Mouse (Mus musculus): ENCODE data around the gene Myocos.
"Not testable (repeated sequence)": the region's sequence is repeated elsewhere in the genome, so short reads cannot be mapped to it uniquely, and the experiment has no call there.

Myocos gene

DNA sequence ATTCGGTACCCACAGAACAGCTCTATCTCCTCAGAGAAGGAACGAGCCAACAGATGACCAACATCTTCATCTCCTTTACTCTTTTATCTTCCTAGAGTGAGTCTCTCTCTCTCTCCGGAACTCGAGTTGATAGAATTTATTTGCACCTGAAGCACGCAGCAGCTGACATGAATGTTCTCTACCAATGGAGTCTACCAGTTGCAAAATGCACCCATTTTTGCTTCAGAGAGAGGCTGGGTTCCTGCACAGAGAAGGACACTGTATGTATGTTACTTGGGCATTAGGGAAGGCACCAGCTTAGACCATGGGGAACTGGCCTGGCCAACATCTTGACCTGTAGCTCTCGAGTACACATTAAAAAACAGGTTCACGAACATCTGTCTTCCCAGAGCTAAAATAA, at the start of gene Myocos:
Gene Myocos, minus strand, starts transcription at position 101 of the 400 bp plus-strand sequence.
- DNase-seq (ENCODE audit: low spot score), result no peak

DNA sequence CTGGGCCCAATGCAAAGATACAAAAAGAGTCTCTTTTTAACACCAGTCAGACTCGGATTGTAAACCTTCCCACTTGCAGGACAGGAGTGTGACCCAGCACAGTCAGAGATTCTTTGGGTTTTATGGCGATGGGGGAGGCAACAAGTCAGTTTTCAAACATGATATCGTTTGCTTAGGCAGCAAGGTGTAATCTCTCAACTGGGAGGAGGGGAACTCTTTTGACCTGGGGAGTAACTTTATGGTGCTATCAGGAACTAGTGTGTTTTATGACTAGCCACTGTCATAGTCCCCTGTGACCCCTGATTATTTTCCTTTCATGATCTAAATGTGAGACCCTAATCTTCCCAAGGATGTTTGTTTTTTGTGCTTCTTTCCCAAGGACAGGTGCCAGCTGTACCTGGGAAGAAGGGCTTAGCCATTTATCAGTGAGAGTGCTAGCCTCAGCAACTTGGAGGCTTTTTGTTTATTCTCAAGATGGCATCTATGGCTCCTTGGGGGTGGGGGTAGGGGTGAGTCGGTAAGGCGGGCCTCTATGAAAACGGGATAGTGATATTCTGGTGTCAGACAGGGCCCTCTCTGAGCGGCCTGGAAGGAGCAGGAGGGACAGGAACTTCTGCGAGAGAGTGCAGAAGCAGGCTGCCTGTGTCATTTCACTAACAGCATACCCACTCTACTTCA, 42.5 kb upstream of the Myocos start:
- no peak for DNase-seq (ENCODE audit: low spot score)

DNA sequence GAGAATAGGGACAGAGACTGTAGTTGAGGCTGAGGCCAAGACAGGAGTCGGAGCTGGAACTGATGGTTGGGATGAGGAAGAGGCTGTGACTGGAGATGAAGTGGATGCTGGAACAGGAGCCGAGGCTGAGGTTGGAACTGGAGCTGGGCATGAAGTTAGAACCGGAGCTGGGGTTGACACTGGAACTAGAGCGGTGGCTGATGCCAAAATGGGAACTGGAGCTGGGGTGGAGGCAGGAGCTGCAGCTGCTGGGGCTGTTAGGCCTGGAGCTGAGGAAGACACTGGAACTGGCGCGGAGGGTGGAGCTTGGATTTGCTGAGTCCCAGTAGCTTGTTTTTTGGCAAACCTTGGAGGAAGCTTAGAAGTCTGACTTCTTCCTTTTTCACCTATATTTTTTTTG, 39.8 kb upstream of the Myocos start:
- DNase-seq (ENCODE audit: low spot score), result no peak

DNA sequence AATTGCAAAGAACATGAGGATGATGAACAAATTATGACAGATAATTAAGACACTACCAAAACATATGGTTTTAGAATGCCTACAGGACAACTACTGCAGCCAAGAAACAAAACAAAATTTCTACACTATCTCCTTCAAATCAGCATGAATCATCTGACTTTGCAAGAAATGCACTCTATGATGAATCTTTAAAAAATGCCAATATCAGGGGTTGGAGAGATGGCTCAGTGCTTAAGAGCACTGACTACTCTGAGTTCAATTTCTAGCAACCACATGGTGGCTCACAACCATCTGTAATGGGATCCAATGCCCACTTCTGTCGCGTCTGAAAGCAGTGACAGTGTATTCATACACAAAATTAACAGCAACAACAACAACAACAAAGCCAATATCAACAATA, 35.7 kb upstream of the Myocos start:
- DNase-seq (ENCODE audit: low spot score), result no peak

DNA sequence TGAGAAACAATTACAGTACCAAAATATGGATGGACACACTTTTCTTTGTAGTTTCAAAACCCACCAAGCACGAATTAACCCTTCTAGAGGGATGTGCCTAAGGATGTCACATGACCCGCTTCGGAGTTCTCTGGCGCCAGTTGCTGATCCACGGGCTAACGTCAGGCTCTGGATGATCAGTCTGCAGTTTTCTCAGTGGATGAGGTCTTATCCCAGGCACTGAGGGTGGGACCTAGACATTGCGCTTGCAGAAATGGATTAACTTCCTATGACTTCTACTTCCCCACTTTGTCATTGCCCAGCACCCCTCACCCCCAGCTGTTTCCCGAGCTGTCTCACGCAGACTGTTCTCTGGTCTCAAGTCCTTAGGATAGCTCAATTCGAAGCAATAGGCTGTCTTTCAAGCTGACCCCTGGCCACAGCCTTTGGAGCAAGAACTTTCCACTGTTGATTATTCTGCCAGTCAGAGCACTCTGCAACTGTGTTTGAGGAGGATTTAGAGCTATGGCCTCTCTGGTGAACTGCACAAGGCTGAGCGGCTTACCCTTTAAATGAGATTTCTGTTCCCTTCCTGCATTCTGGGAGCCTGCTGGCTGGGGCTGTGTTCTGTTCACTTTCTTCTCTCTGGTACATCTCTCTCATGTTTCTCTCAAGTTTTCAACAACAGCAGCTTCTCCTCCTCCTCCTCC, 7.6 kb upstream of the Myocos start:
- DNase-seq (ENCODE audit: low spot score), result no peak

DNA sequence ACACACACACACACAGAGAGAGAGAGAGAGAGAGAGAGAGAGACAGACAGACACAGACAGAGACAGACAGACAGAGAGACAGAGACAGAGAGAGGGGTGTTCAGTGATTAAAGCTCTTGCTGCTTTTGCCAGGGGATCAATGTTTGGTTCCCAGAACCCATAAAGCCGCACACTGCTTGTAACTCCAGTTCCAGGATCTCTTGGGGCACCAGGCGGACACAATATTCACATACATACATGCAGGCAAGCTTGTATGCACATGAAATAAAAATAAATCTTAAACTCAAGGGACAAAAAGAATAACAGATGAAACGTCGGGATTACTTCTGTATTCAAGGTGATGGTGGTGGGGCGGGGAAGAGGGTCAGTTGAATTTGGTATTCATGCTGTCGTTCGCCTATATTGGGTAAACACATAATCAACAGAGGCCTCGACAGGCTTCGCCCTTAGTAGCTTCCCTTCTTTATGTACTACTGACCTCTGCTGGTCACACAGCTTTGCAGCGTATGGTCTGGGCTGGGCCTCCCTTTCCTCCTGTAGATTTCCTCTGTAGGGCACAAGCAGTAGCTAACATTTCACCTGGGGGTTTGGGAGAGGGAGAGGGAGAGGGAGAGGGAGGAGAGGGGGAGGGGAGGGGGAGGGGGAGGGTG, 6.9 kb upstream of the Myocos start:
- peak; percentile 72 for DNase-seq (ENCODE audit: low spot score)

DNA sequence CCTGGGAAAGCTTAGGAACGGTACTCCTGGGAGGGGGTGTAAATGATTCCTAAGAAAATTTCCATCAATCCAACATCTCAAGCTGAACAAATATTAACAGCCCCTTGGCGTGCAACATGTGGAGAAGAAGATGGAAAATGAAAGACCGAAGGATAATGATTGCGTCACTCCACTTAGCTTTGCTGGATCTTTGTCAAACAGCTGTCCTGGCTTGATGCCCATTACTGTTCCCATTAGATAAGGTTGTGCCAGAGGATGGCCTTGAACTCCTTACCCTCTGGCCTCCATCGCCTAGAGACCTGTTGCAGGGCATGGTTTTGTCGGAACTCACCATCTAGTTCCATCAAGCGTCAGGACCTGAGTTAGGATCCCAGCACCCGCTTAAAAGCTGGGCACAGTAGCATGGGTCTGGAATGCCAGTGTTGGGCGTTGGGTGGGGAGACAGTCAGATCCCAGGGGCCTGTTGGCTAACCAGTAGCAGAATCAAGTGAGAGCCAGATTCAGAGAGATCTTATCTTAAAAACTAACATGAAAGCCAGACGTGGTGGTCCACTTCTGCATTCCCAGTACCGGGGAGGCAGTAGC, 2.3 kb upstream of the Myocos start:
- no peak for DNase-seq (ENCODE audit: low spot score)

DNA sequence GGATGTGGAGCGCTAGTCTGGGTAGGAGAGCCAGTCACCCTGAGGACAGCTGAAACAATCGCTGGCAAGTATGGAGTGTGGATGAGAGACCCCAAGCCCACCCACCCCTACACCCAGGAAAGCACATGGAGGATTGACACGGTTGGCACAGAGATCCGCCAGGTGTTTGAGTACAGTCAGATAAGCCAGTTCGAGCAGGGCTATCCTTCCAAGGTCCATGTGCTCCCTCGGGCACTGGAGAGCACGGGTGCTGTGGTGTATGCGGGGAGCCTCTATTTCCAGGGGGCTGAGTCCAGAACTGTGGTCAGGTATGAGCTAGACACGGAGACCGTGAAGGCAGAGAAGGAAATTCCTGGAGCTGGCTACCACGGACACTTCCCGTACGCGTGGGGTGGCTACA, 9.6 kb downstream of the Myocos start:
- DNase-seq (ENCODE audit: low spot score), result no peak

DNA sequence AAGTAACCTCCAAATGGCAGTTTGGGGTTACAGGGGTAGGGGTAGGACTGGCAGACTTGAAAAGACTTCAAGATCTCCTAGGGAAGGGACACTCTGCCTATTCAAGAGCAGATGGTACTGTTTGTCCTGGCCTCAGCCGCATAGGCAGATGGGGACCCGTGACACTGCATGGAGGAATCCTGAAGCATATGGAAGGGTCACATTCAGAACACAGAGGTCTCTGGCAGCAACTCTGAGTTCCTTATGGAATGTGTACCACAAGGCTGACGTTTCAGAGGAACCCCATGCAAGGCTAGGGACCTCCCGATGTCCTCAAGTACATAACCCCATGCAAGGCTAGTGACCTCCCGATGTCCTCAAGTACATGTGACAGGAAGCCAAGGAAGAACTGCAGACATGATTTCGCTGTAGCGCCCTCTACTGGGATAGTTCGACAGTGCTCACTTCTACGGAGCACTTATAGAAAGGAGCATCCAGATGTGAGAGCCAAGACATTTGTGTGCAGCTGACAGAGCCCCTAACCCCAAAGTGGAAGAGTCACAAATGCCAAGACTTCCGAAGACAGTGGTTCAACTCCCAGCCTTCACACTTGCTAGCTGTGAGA, 11.8 kb downstream of the Myocos start:
- no peak for DNase-seq (ENCODE audit: low spot score)

DNA sequence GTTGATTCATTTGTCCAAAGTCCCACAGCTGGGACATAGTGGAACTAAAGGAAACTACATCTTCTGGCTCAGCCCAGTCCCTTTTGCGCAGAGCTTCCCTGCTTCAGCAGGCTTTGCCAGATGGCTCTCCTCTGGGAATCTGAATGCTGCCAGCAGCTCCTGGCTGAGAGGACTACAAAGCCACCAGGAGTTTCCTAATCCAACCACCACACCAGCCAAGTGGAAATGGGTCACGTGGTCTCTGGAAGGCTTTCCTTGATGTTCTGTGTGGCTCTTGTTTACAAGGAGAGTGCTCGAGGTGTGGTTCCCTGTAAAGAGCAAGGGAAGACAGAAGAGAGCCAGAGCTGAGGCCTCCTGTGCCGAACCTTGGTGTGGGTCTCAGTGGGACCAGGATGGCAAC, 14.3 kb downstream of the Myocos start:
- peak; percentile 42 for DNase-seq (ENCODE audit: low spot score)

DNA sequence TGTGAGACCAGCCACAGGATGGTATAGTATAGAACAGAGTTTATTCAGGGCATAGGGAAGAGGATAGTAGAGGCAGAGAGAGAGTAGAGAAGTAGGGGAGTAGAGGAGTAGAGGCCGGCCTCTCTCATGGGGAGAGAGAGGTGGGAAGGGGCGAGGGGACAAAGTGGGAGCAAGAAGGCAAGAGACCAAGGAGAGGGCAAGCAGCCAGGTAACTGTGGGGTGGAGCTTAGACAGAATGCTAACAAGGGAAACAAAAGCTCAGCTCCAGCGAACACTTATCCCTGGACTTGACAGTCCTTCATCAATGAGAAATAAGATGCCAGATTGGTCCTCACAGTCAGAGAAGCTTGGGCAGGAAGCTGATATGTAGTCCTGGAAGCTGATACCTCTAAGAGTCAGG, 15.4 kb downstream of the Myocos start:
- DNase-seq (ENCODE audit: low spot score), result no peak

DNA sequence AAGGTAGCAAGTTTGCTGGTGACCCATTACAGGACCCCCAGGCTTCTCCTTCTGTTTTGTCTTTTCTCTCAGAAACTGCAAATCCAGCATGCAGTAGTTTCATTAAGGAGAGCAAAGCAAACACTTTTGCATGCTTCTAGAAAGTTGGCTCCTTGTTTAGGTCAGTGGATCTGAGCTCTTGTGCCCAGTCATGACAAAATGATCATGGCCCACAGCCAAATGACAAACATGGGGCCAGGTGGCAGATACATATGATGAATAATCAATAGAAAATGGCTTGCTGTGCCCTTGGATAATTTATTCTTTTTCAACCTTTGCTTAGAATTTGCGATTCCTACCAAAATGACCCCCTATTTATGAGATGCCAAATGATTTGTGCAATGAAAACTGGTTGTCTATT, 18.2 kb downstream of the Myocos start:
- DNase-seq (ENCODE audit: low spot score), result no peak

DNA sequence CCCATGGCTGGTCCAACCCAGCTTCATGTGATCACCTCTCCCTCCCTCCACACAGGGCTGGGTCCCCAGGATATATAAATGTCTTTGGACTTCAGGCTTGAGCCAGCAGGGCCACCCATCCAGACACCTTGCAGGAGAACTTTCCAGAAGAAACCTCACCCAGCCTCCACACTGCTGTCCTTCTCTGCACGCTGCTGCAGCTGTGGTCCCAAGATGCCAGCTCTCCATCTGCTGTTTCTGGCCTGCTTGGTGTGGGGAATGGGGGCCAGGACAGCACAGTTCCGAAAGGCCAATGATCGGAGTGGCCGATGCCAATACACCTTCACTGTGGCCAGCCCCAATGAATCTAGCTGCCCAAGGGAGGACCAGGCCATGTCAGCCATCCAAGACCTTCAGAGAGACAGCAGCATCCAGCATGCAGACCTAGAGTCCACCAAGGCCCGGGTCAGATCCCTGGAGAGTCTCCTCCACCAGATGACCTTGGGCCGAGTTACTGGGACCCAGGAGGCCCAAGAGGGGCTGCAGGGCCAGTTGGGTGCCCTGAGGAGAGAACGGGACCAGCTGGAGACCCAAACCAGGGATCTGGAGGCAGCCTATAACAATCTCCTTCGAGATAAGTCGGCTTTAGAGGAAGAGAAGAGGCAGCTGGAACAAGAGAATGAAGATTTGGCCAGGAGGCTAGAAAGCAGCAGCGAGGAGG, 18.8 kb downstream of the Myocos start, which contains the start of gene Myoc:
Gene Myoc, plus strand, starts transcription at position 105 of the 700 bp plus-strand sequence.
- DNase-seq (ENCODE audit: low spot score), result no peak

DNA sequence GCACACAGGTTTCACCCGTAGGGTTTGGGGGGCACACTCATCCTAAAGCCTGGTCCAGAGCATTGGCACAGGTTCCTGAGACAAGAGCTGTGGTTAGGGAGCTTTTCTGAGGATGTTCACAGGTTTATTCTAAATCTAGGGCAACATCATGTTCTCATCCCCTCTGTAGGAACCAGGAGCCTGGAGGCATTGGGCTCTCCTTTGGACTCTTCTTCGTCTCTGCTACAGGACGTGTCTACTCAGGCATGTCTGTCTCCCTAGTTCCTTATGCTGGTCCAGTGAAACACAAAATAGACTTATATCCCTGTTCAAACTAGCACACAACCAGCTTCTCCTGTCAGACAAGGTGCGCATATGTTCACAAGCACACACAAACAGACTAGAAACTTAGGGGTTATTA, 19.5 kb downstream of the Myocos start:
- no peak for DNase-seq (ENCODE audit: low spot score)

DNA sequence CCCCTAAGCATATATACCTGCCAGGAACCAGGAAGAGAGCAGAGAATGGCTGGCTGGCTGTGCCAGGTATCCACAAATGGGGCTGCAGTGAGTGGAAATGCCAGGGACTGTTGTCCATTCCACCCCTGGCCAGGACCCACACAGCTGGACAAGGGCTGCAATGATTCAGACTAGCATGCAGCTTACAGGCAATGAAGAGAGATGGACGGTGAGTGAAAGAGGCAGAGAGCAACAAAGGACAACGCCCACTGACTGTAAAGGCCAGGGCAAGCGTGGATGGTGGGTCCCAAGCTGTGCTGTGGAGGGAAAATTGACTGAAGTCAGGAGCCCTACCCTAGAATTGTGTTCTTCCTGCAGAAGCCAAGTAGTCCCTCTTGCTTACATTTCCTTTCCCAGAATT, 21.5 kb downstream of the Myocos start:
- DNase-seq (ENCODE audit: low spot score), result no peak

DNA sequence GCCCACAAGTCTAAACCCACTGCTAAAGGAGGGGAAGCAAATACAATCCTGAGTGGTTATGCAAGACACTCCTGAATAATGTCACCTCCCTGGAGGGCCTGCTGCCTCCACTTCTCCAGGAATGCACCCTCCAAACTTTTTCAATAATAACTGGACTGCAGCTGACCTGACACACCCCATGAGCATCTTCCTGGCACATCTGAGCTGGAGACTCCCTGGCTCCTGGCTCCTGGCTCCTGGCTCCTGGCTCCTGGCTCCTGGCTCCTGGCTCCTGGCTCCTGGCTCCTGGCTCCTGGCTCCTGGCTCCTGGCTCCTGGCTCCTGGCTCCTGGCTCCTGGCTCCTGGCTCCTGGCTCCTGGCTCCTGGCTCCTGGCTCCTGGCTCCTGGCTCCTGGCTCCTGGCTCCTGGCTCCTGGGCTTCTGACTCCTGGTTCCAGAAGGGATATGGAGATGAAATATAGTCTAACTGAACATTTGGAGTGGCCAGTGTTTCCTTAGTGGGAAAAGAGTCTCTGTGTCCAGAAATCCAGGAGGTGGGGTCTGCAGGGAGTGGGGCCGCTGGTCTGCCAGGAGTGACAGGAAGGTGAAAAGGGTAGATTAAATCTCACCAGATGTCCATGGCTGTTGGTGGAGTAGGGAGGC, 22.6 kb downstream of the Myocos start:
- not testable (repeated sequence) for DNase-seq (ENCODE audit: low spot score)

DNA sequence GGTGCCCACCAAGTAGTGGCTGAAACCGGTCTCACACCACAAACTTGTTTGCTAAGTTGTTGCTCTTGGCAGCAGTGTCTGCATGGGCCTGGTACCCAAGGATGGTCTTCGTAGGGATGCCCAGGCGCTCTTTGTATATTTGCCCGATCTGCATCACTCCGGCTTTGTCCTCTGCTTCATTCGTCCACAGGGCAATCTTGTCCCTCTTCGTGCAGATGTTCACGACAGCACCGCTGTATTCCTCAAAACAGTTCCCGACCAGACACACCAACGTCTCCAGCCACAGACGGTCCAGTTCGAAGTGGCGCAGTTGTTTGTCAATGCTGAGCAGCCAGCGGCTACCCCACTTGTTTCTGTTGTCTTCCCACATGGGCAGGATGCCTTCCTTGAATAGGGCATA, 29.7 kb downstream of the Myocos start:
- not testable (repeated sequence) for DNase-seq (ENCODE audit: low spot score)

DNA sequence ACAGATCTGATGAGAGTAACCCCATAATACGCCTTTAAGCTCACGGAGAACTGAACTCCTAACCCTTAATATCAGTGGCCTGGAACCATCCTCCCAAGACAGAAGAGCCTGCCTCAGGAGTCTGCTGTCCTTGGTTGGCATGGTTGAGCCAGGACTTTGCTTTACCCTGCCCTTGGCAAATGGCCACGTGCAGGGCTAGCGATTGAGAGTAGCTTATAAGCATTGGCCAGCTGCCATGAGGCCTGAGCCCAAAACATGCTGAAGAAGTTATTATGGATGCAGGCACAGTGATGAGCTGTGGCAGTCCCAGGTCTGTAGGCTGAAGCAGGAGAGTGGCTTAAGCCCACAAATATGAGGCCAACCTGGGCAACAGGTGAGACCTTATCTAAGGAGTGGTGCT, 30.2 kb downstream of the Myocos start:
- not testable (repeated sequence) for DNase-seq (ENCODE audit: low spot score)

DNA sequence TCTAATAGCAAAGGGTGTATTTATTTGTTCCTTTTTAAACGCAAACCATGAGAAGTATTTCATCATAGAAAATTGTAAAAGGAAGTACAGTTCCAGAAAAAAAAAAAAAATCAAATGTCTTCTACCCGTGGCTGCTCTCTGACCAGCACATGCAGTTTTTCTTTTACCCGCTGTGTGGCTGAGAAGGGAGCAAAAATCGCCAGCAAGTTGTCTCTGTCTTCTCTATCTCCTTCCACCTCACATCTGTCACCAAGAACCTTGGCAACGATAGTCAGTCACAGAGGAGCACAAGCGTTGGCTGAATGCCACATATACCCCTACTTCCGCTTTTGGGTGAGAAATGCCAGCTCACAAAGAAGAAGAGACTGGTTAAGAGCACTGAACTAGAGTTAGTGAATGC, 32.8 kb downstream of the Myocos start:
- no peak for DNase-seq (ENCODE audit: low spot score)

DNA sequence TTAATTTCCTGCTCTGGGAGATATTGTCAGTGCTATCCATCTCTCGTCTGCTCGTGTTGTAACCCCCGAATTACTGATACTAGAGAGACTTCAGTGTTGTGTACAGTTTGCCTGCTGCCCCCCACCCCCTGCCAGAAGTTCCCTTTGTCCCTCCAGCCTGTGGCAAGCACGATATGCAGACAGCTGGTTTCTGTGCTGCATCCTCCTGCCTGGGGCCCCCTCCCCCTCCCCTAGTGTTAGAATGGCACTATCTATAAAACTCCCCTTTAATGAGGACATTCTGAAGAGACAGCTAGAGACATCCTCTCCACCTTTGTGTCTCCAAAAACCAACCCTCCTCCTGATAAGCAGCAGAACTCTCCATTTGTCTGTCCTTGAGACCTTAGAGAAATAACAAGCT, 34.1 kb downstream of the Myocos start:
- no peak for DNase-seq (ENCODE audit: low spot score)

DNA sequence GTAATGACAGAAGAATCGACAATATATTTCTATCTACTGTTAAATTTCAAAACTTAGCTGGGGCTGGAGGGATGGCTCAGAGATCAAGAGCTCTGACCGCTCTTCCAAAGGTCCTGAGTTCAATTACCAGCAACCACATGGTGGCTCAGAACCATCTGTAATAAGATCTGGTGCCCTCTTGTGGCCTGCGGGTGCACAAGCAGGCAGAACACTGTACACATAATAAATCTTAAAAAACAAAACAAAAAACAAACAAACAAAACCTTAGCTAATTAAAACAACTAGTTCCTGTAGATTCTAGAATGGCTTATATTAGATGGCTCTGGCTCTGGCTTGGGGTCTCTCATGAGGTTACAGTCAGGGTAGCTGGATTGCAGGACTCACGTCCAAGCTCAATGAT, 37.5 kb downstream of the Myocos start:
- no peak for DNase-seq (ENCODE audit: low spot score)

Measured in ovary, postnatal 14 days (tissue).